Mouse (Mus musculus): ENCODE measurements around the gene Gm9736.
"Not testable (repeated sequence)": the region's sequence is repeated elsewhere in the genome, so short reads cannot be mapped to it uniquely, and the experiment has no call there.

- not testable (repeated sequence) for TF ChIP-seq CTCF (IDR thresholded peaks at IDR 0.05; ENCODE audit: low read depth); EP300 (optimal IDR thresholded peaks at IDR 0.05)
Observed at GRCm38 (mm10) chr10:77741924-77742688, 9.0 kb downstream of the Gm9736 start, which contains the start of gene Gm18596.
